Mouse (Mus musculus) hindbrain, embryonic 11.5 days (tissue): ENCODE measurements at regions not wholly inside any gene's neighbourhood (a gene's known extent, or its start where the extent isn't known, plus 50 kb on each side); places are given as distances from the start of the nearest gene placed in this dataset.

Experiments
- ATAC-seq: fragments of 200-750 bp; cut with Nextera tagmentation; 2 replicates; pipeline ENCODE4 v1.8.0; 2017; ENCODE audit warnings: mild to moderate bottlenecking, moderate TSS enrichment, moderate library complexity; ENCODE audit not compliant: low FRiP score
- DNase-seq: peaks from one replicate; pipeline ENCODE4 v3.0.0-alpha.2; 2015; ENCODE audit warnings: low spot score
- H3K27ac ChIP-seq: fragments of 300-500 bp; sonication (generic); 2 replicates; pipeline ENCODE4 v1.5.1; 2014; ENCODE audit warnings: mild to moderate bottlenecking, low read depth, low read length
- H3K27me3 ChIP-seq: fragments of 300-500 bp; sonication (generic); 2 replicates; pipeline ENCODE4 v1.6.1; 2014; ENCODE audit warnings: mild to moderate bottlenecking, low read length, moderate library complexity, mixed read lengths; ENCODE audit not compliant: control insufficient read depth, insufficient read depth
- H3K36me3 ChIP-seq: fragments of 300-500 bp; sonication (generic); 2 replicates; pipeline ENCODE4 v1.6.1; 2014; ENCODE audit warnings: mild to moderate bottlenecking, low read length, moderate library complexity, mixed read lengths; ENCODE audit not compliant: control insufficient read depth, insufficient read depth
- H3K4me1 ChIP-seq: fragments of 300-500 bp; sonication (generic); replicated peaks from 2 replicates; pipeline ENCODE4 v1.6.1; 2014; ENCODE audit warnings: low read length, mixed read lengths; ENCODE audit not compliant: control insufficient read depth, insufficient read depth
- H3K4me2 ChIP-seq: fragments of 300-500 bp; sonication (generic); replicated peaks from 2 replicates; pipeline ENCODE4 v1.6.1; 2014; ENCODE audit warnings: mild to moderate bottlenecking, low read depth, low read length
- H3K4me3 ChIP-seq: fragments of 300-500 bp; sonication (generic); 2 replicates; pipeline ENCODE4 v1.5.1; 2014; ENCODE audit warnings: low read depth, low read length
- H3K9ac ChIP-seq: fragments of 300-500 bp; sonication (generic); 2 replicates; pipeline ENCODE4 v1.6.1; 2014; ENCODE audit warnings: low read depth, low read length
- H3K9me3 ChIP-seq: fragments of 300-500 bp; sonication (generic); 2 replicates; pipeline ENCODE4 v1.6.1; 2016; ENCODE audit warnings: low read length; ENCODE audit not compliant: control insufficient read depth
- WGBS: fragments of 180-500 bp; shearing (Covaris S2); extraction: QIAGEN DNeasy Blood & Tissue Kit; methylation state at CpG from one replicate; pipeline ENCODE4 v1.1.7; 2014; 5-methylcytosine and 5-hydroxymethylcytosine counted together

DNA sequence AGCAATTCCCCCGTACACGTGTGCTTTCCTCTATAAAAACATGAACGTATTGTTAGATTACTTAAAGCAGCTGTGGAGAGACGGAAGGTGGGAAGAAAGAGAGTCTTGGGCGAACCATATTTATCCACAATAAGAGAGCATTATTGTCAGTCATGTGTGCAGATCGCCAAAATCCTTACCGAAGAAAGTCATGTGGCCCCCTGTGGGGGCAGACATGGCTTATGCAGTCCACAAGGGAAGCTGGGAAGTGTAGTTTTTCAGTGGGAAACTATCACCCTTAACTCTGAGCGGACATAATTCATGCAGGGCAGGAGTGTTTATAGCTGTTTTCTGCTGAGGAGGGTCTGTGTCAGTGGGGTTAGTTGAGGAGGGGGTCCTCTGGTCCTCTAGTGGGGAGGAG, 90.8 kb downstream of the Nxnl2 start:
- H3K9me3 ChIP-seq = no peaks in the 10 kb centered on the region
- no peaks in the 10 kb centered on the region for H3K36me3 ChIP-seq
- no peaks in the 10 kb centered on the region for H3K27me3 ChIP-seq
- no peak overlapping the region for H3K27ac ChIP-seq
- DNase-seq (no peak), ATAC-seq (no peak)
- H3K9ac ChIP-seq = no peak overlapping the region
- no peak overlapping the region for H3K4me2 ChIP-seq
- no peaks in the 10 kb centered on the region for H3K4me1 ChIP-seq
- H3K4me3 ChIP-seq = no peak overlapping the region
- 76% methylated on average over 8 of the region's 8 CpGs for WGBS

DNA sequence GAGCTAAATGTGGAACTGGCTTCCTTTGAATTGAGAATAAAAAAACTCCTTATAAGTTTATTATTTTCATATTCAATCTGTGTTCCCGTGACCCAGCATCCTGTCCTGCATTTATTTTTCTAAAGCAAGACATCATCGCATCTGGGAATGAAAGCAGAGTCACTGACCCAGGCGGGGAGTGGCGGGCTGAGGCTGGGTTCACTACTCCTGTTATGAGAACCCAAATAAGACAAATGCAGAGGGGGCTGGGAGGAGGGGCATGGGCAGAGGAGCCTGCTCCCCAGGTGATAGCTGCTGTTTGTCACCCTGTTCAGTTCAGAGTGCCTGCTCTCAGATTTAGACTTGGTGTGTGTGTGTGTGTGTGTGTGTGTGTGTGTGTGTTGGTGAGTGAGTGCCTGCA, 102.0 kb downstream of the Nxnl2 start:
- ATAC-seq (no peak), DNase-seq (no peak)
- H3K9ac ChIP-seq = no peak overlapping the region
- no peak overlapping the region for H3K27ac ChIP-seq
- 91% methylated on average over 4 of the region's 4 CpGs for WGBS
- H3K4me1 ChIP-seq = no peaks in the 10 kb centered on the region
- no peaks in the 10 kb centered on the region for H3K36me3 ChIP-seq
- H3K27me3 ChIP-seq = no peaks in the 10 kb centered on the region
- H3K9me3 ChIP-seq = no peaks in the 10 kb centered on the region
- H3K4me3 ChIP-seq = no peak overlapping the region
- no peak overlapping the region for H3K4me2 ChIP-seq

DNA sequence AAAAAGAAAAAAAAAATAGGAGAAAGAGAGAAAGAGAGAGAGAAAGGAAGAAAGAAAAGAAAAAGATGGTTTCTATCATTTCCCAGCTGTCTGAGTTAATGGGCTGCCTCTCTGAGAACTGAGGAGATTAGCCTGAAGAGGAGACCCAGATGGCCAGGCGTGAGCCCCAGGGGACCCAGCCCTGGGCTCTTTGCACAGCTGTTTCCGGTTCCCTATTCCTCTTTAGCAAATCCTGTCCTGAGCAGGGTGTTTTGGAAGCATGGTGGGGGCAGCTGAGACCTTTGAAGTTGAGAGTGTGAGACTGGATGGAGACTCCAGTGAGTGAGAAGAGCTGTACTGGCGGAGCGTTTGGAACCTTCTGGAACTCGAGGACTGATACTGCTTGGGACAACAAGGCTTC, 103.8 kb downstream of the Nxnl2 start:
- Histone ChIP-seq H3K27ac (no peak overlapping the region), H3K4me3 (no peak overlapping the region), H3K9me3 (no peaks in the 10 kb centered on the region), H3K4me1 (no peaks in the 10 kb centered on the region), H3K9ac (no peak overlapping the region), H3K4me2 (no peak overlapping the region), H3K27me3 (no peaks in the 10 kb centered on the region), H3K36me3 (no peaks in the 10 kb centered on the region)
- DNase-seq = no peak
- ATAC-seq = no peak
- WGBS = 75% methylated on average over 5 of the region's 5 CpGs

DNA sequence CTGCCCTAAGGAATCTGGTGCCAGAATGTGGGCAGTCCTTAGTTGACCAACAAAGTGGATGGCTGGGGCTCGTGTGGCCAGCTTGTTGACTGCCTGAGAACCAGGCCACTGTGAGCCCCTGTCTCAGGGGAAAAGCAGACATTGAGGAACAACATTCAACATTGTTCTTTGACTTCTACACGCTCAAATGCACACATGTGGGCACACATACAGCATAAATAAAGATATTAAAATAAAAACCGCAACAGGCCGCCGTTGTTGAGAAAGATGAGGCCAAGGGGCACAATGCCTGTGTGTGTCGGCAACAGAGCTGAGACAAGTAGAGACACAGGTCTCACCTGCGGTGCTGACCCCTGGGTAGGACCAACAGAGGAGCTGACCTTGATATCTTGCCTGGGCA, 105.8 kb downstream of the Nxnl2 start:
- Histone ChIP-seq H3K4me3 (no peak overlapping the region), H3K9me3 (no peaks in the 10 kb centered on the region), H3K27ac (no peak overlapping the region), H3K9ac (no peak overlapping the region), H3K27me3 (no peaks in the 10 kb centered on the region), H3K4me1 (no peaks in the 10 kb centered on the region), H3K4me2 (no peak overlapping the region), H3K36me3 (no peaks in the 10 kb centered on the region)
- DNase-seq = no peak
- no peak for ATAC-seq
- WGBS = 83% methylated on average over 7 of the region's 7 CpGs

GRCm38 (mm10) chr13:51277515-51277914, 106.7 kb downstream of the Nxnl2 start:
- H3K4me3 ChIP-seq = no peak overlapping the region
- H3K4me1 ChIP-seq = no peaks in the 10 kb centered on the region
- no peaks in the 10 kb centered on the region for H3K9me3 ChIP-seq
- H3K27me3 ChIP-seq = no peaks in the 10 kb centered on the region
- no peaks in the 10 kb centered on the region for H3K36me3 ChIP-seq
- WGBS = 76% methylated on average over 10 of the region's 10 CpGs
- H3K9ac ChIP-seq = no peak overlapping the region
- ATAC-seq = no peak
- no peak overlapping the region for H3K4me2 ChIP-seq
- no peak overlapping the region for H3K27ac ChIP-seq
- DNase-seq = no peak

DNA sequence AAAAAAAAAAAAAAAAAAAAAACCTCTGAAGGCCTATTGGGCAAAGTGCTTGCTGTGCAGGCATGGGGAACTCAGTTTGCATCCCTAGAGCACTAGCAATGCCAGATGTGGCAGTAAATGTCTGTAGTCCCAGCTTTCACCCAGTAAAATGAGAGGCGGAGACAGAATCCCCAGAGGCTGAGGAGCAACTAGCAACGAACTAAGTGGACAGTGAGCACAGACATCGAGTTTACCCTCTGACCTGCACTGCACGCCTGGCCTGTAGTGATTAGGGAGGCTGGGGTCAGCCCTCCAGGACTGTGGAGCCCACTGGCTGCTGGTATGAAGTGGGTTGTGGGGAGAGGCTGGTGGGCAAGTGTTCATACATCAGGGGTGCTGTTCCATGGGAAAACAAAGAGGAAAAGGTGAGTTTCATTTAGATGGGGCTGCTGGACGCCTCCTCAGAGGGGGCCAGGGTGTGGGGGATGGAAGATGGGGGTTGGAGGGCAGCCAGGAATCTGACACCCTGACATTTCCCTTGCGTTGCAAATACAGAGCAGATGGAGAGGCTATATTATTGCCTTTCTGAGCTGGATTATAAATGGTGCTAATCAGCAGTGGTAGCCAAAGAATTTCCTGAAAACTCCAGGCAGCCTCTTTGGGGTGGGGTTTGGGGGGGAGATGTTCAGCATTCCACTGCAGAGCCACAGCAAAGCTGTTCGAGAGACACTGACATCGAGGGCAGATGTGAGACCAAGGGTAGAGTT, 109.0 kb downstream of the Nxnl2 start:
- ATAC-seq (no peak; the same call in 1 of the 2 replicates), DNase-seq (peak; percentile 35)
- Histone ChIP-seq H3K27ac (no peak overlapping the region), H3K36me3 (no peaks in the 10 kb centered on the region), H3K9ac (no peak overlapping the region), H3K27me3 (no peaks in the 10 kb centered on the region), H3K4me1 (no peaks in the 10 kb centered on the region), H3K9me3 (no peaks in the 10 kb centered on the region), H3K4me3 (no peak overlapping the region), H3K4me2 (no peak overlapping the region)
- 39% methylated on average over 8 of the region's 8 CpGs for WGBS

GRCm38 (mm10) chr13:51280388-51280753, 109.5 kb downstream of the Nxnl2 start:
- no peak overlapping the region for H3K9ac ChIP-seq
- H3K27me3 ChIP-seq = no peaks in the 10 kb centered on the region
- H3K36me3 ChIP-seq = no peaks in the 10 kb centered on the region
- H3K4me1 ChIP-seq = no peaks in the 10 kb centered on the region
- no peak overlapping the region for H3K4me3 ChIP-seq
- H3K27ac ChIP-seq = 0 out of 2 replicates have a peak overlapping the region, but pooled peaks have one; percentile 13
- 45% methylated on average over 8 of the region's 8 CpGs for WGBS
- no peak overlapping the region for H3K4me2 ChIP-seq
- no peaks in the 10 kb centered on the region for H3K9me3 ChIP-seq
- peak; percentile 56 for DNase-seq
- peak; percentile 70 for ATAC-seq

GRCm38 (mm10) chr13:51284679-51285078, 113.9 kb downstream of the Nxnl2 start:
- no peaks in the 10 kb centered on the region for H3K27me3 ChIP-seq
- H3K4me3 ChIP-seq = no peak overlapping the region
- H3K4me2 ChIP-seq = no peak overlapping the region
- H3K9ac ChIP-seq = no peak overlapping the region
- no peaks in the 10 kb centered on the region for H3K9me3 ChIP-seq
- DNase-seq (no peak), ATAC-seq (no peak)
- no peaks in the 10 kb centered on the region for H3K36me3 ChIP-seq
- H3K27ac ChIP-seq = no peak overlapping the region
- no peaks in the 10 kb centered on the region for H3K4me1 ChIP-seq

DNA sequence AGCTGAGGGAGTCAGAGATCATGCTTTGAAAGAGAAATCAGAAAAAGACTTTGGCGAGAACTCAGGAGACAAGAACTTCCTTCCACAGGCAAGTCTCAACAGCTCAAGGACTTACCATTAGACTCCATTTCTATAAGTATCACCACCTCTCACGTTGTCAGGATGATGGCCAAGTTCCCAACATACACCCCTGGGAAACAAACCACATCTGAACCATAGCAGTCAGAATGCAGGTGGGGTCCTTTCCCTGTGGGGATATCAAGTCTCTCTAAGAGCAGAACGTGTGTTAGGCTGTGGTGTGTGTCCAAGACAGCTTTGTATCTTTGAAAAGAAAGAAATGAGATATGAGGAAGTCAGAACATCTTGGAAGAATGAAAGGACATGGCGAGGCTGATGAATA, 118.6 kb downstream of the Nxnl2 start:
- Histone ChIP-seq H3K27me3 (no peaks in the 10 kb centered on the region), H3K9ac (no peak overlapping the region)
- no peak for DNase-seq

More for the DNA sequence above, 118.6 kb downstream of the Nxnl2 start:
- WGBS = 79% methylated on average over 4 of the region's 4 CpGs
- H3K9me3 ChIP-seq = no peaks in the 10 kb centered on the region
- H3K4me1 ChIP-seq = no peaks in the 10 kb centered on the region
- H3K4me2 ChIP-seq = no peak overlapping the region
- no peak for ATAC-seq
- no peak overlapping the region for H3K27ac ChIP-seq
- no peaks in the 10 kb centered on the region for H3K36me3 ChIP-seq
- no peak overlapping the region for H3K4me3 ChIP-seq
